Mouse (Mus musculus): ENCODE results near the gene Ago4. TPM values are rescaled to one million over a fixed set of nuclear protein-coding genes. Genes with fewer than 3 reads are reported as not detected.

Gene Ago4
- 6.7 TPM for polyA plus RNA-seq (2014; fragmentation: Illumina TruSeq; extraction: RNeasy Lipid Tissue Mini Kit (QIAGEN cat#74804); ENCODE audit: low read depth, low replicate concordance)

DNA sequence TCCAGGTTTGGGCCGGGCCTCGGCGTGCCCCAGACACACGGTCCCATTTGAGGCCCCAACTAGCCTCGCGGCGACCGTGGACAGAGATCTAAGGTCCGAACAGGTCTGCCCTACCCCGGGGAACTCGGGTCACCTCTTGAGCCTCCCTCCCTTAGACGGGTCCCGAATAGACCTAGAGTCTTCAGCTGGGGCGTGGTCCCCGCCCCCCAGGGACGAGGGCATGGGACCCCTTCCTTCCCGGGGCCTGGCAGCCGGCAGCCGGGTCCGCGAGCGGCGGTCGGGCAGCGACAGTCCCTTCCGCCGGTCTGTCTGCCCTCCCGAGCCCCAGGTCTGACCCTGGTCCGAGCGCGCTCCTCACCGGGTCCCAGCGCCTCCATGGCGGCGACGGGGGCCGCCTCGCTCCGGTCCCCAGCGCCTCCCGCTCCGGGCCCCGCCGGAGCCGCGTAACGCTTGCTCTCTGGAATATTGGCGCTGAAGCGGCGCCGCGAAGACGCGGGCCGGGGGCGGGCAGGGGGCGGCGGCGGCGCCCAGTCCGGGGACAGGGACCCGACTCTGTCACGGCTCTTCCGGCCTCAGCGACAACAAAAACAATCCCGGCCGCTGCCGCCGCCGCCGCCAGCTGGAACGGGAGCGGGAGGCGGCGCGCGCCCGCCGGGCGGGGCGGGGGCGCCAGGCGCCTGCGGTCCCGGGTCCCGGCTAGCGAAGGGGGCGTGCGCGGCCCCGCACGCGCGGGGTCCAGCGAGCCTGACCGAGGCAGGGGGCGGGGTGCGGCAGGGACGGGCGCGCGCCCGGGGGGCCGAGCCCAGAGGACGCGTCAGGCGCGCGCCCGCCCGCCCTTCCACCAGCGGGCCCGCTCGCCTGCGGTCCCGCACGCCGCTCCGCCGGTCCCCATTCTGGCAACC, at the start of gene Ago4:
Ago4 (minus strand) TSS at position 646 of the 902 bp plus-strand sequence.

GRCm38 (mm10) chr4:126556809-126557711, 23.8 kb upstream of the Ago4 start, which contains the start of gene Clspn:
Clspn (plus strand) TSS chr4:126556935.

GRCm38 (mm10) chr4:126468285-126468901, 64.9 kb downstream of the Ago4 start, which contains the start of gene Ago1:
Ago1 (minus strand) TSS chr4:126468583.

Other genes with a start within 250 kb of the Ago4 start
- 0.52 TPM for gene Col8a2, start 246.7 kb downstream of the Ago4 start, polyA plus RNA-seq (2014; fragmentation: Illumina TruSeq; extraction: RNeasy Lipid Tissue Mini Kit (QIAGEN cat#74804); ENCODE audit: low read depth, low replicate concordance)
- gene Adprhl2, start 211.8 kb downstream of the Ago4 start, polyA plus RNA-seq (2014; fragmentation: Illumina TruSeq; extraction: RNeasy Lipid Tissue Mini Kit (QIAGEN cat#74804); ENCODE audit: low read depth, low replicate concordance) = 15.6 TPM
- 1.8 TPM for gene Tekt2, start 207.8 kb downstream of the Ago4 start, polyA plus RNA-seq (2014; fragmentation: Illumina TruSeq; extraction: RNeasy Lipid Tissue Mini Kit (QIAGEN cat#74804); ENCODE audit: low read depth, low replicate concordance)
- 4.7 TPM for gene Ago3, start 103.9 kb downstream of the Ago4 start, polyA plus RNA-seq (2014; fragmentation: Illumina TruSeq; extraction: RNeasy Lipid Tissue Mini Kit (QIAGEN cat#74804); ENCODE audit: low read depth, low replicate concordance)
- gene Ago1, start 64.9 kb downstream of the Ago4 start, polyA plus RNA-seq (2014; fragmentation: Illumina TruSeq; extraction: RNeasy Lipid Tissue Mini Kit (QIAGEN cat#74804); ENCODE audit: low read depth, low replicate concordance) = 10.3 TPM
- 0.31 TPM for gene Clspn, start 23.5 kb upstream of the Ago4 start, polyA plus RNA-seq (2014; fragmentation: Illumina TruSeq; extraction: RNeasy Lipid Tissue Mini Kit (QIAGEN cat#74804); ENCODE audit: low read depth, low replicate concordance)
- gene 5730409E04Rik, start 76.3 kb upstream of the Ago4 start, polyA plus RNA-seq (2014; fragmentation: Illumina TruSeq; extraction: RNeasy Lipid Tissue Mini Kit (QIAGEN cat#74804); ENCODE audit: low read depth, low replicate concordance) = 16.3 TPM
- gene Psmb2, start 144.2 kb upstream of the Ago4 start, polyA plus RNA-seq (2014; fragmentation: Illumina TruSeq; extraction: RNeasy Lipid Tissue Mini Kit (QIAGEN cat#74804); ENCODE audit: low read depth, low replicate concordance) = 186 TPM
- gene Tfap2e, start 202.8 kb upstream of the Ago4 start, polyA plus RNA-seq (2014; fragmentation: Illumina TruSeq; extraction: RNeasy Lipid Tissue Mini Kit (QIAGEN cat#74804); ENCODE audit: low read depth, low replicate concordance) = not detected
- 12.7 TPM for gene Ncdn, start 220.0 kb upstream of the Ago4 start, polyA plus RNA-seq (2014; fragmentation: Illumina TruSeq; extraction: RNeasy Lipid Tissue Mini Kit (QIAGEN cat#74804); ENCODE audit: low read depth, low replicate concordance)
- 27.0 TPM for gene AU040320, start 220.1 kb upstream of the Ago4 start, polyA plus RNA-seq (2014; fragmentation: Illumina TruSeq; extraction: RNeasy Lipid Tissue Mini Kit (QIAGEN cat#74804); ENCODE audit: low read depth, low replicate concordance)